Mouse (Mus musculus) monocyte, adult 2 months (primary cell): ENCODE results near the gene Akap8l.
A peak's percentile ranks its signal among the peaks of the same experiment; 100 is the strongest.

Source experiments
- DNase-seq, 2 experiments: peaks; one replicate each; pipeline ENCODE4 v3.0.0; 2022; ENCODE audit warnings: low spot score in 2 of 2, low read depth in 1 of 2

Gene Akap8l

GRCm38 (mm10) chr17:32320597-32321389, 29.6 kb downstream of the Akap8l start, which contains the start of gene Akap8:
Gene Akap8 (minus strand): TSS chr17:32321238.
- DNase-seq, result peak; percentile 92 to 94

DNA sequence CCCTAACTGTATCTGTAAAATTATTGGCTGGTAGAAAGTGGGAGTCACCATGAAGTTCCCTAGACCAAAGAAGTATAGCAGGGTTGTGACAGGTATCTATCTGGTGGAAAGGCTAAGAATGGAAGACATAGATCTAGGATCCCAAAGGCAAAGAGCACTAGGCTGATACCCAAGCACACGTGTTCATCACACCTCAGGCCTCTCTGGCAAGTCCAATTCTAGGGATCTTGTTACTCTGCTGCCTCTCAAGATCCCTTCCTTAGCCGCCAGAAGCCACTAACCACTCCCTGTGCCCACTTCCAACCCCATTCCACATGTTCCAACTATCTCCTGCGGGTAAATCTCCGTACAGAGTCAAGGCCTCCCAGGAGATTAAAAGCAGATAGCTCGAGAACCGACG, 30.5 kb downstream of the Akap8l start:
- no peak for DNase-seq

GRCm38 (mm10) chr17:32317708-32318107, 32.7 kb downstream of the Akap8l start:
- DNase-seq, result no peak

DNA sequence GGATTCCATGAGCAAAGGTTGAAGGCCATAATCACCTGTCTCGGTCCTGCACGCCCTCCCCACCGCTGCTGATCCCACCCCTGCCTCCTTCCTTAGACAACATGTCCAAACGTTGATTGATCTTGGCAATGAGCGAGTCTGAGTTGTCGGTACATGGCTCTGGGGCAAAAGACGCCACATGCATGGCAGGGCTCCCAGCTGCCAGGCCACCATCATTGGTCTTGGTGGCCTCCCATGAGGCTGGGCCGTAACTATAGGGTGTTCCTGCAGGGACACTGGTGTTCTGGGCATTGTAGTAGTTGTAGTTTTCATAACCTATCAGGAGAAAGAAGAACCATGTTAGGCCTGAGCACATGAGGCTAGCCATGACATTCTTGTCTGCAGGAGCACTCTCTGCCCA, 33.4 kb downstream of the Akap8l start:
- no peak for DNase-seq

DNA sequence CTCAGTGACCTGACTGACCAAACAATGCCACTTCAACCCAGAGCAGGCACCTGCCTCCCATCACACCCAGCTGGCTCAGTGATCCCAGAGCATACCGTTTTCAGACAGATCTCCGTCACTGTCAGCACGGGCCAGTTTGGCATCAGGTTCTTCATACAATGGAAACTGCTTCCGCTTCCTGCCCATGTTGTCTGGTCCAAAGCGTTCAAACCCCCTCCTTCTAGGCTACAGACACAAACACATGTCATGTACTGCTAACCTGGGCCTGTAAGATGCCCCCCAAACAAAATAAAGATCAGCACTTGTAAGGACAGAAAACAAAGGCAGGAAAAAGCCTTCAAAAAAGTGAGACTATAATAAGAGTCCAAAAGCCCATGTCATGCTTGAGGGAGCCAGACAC, 34.8 kb downstream of the Akap8l start:
- no peak for DNase-seq

DNA sequence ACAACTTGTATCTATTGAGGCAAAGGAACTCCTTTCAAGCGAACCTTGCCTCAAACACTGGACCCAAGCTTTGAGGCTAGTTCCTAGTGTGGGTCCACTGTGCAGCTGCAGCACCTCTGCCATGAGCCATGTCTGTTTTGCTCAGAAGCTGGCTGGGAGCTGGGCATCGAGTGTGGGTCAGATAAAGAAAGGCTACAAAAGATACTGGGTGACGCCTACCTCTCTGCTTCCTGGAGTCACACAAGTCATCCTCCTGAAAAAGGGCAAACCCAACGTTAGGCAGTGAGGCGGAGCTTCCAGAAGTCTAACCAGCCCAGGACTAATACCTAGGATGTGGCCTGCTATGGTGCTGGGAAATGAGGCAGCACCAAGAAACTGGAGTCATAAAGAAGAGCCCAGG, 36.5 kb downstream of the Akap8l start:
- no peak for DNase-seq

GRCm38 (mm10) chr17:32312801-32313200, 37.6 kb downstream of the Akap8l start:
- no peak for DNase-seq

- DNase-seq, result no peak
These were observed 42.4 kb downstream of the Akap8l start for GRCm38 (mm10) chr17:32307963-32308362.

DNA sequence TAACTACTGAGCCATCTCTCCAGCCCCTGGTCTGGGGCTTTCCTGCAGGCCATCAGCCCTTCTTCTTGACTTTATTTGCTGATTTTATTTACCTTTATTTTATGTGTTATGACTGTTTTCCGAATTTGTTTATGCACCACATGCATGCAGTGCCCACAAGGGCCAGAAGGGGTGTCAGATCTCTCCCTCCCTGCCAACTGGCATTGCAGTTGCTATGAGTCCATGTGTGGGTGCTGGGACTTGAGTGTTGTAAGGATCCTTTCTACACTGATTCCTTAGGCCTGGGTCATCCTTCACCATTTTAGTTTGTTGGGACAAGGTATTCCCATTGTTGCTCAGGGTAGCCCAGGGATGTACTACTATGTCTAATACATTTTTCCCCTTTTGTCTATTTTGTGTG, 52.3 kb downstream of the Akap8l start:
- DNase-seq, result no peak

- DNase-seq, result no peak
These were observed 54.5 kb downstream of the Akap8l start for GRCm38 (mm10) chr17:32295901-32296300.

DNA sequence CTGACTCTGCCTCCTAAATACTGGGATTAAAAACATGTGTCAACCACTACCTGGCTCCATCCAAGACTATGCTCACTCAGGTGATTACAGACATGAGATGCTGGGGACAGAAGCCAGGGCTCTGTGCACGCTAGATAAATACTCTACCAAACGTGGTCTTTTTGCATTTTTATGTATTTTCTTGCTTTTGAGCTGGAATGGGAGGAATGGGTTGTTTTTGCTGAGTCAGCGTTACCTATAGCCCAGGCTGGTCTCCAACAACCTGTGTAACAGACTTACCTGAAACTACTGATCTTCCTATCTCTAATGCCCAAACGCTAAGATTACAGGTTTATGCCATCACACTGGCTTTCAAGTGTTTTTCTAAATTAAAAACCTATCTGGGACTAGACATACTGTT, 55.2 kb downstream of the Akap8l start:
- no peak for DNase-seq

- DNase-seq, result no peak
These were observed 65.2 kb downstream of the Akap8l start for GRCm38 (mm10) chr17:32285138-32285670.

GRCm38 (mm10) chr17:32284262-32285137, 65.9 kb downstream of the Akap8l start, which contains the start of gene Brd4:
Gene Brd4 (minus strand): TSS chr17:32284722.
- peak; percentile 66 to 88 for DNase-seq

DNA sequence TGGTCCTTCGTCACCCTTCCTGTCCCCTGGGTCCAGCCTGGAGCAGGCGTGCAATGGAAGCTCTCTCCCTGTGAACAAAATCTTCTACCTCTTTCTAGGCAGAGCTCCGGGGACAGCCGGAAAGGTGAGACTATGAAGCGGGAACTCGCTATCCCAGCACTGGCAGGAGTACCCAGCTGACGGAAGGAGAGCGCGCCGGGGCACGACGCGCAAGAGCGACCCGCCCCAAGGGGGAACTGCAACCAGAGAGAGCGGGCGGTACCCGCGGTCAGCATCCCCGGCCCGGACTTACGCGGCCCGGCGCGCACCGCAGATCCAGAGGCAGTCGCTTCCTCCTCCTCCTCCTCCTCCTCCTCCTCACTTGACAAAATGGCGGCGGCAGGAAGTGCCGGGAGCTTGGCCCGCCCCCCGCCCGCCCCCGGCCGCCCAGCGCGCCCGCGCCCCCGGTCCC, 66.6 kb downstream of the Akap8l start:
- DNase-seq, result peak; percentile 48 to 73

GRCm38 (mm10) chr17:32283341-32283740, 67.1 kb downstream of the Akap8l start:
- DNase-seq, result no peak

- DNase-seq, result no peak
These were observed 68.6 kb downstream of the Akap8l start for GRCm38 (mm10) chr17:32281611-32282310.

DNA sequence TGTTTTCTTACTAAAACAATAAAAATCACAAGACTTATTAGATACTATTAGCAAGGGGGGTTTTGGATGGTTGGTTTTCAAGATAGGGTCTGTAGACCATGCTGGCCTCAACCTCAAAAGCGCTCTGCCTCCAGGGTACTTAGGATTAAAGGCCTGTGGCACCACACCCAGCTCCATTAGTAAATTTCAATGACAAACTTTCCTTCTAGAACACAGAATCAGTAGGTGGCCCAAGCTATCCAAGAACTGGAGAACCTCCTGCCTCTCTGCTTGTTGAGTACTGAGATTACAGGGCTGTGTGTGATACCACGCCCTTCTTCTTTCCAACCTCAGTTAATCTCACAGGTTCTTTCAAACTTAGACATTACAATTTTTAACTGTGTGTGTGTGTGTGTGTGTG, 69.3 kb downstream of the Akap8l start:
- no peak for DNase-seq

GRCm38 (mm10) chr17:32280575-32280974, 69.8 kb downstream of the Akap8l start:
- DNase-seq, result no peak

DNA sequence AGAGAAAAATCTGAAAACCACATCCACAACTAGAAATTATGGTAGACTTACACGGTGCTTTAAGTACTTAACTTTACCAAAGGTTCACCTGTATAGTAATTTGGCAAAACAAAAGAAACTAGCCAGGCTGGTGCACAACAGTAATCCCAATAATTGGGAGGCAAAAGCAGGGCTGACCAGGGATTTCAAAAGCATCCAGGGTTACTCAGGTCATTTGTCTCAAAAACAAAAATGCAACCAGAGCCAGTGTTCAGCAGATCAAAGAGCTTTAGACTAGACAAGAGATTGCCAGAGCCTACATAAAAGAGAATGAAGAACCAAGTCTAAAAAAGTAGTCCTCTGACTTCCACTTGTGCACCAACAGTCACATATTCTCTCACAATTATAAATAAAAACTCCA, 73.2 kb downstream of the Akap8l start:
- DNase-seq, result no peak

GRCm38 (mm10) chr17:32275568-32275967, 74.8 kb downstream of the Akap8l start:
- no peak for DNase-seq
